Mouse (Mus musculus): ENCODE measurements around the gene Rundc3b. TPM values are rescaled to one million over a fixed set of nuclear protein-coding genes. Genes with fewer than 3 reads are reported as not detected.

Gene Rundc3b
- polyA plus RNA-seq, 1 experiment from 2014 or later = 1.4 TPM

GRCm38 (mm10) chr5:8648774-8649173 is 26.0 kb upstream of the Rundc3b start:
- H3K4me2 ChIP-seq (ENCODE audit: low read length) = no peak overlapping the region
- no peaks in the 10 kb centered on the region for H3K9me3 ChIP-seq (ENCODE audit: control insufficient read depth, low read length)
- H3K27ac ChIP-seq (replicated peaks in 1 of 2; ENCODE audit: control insufficient read depth in 1 of 2, insufficient read depth in 1 of 2, low read depth in 2 of 2, low read length in 2 of 2) = no peak overlapping the region
- ATAC-seq (ENCODE audit: insufficient number of reproducible peaks, insufficient read depth, low FRiP score, low read depth) = no peak
- H3K4me1 ChIP-seq (ENCODE audit: control insufficient read depth in 2 of 2, insufficient read depth in 2 of 2, low read length in 2 of 2) = no peaks in the 10 kb centered on the region
- no peak overlapping the region for H3K4me3 ChIP-seq (ENCODE audit: control insufficient read depth in 1 of 2, insufficient read depth in 1 of 2, low read depth in 1 of 2, low read length in 2 of 2)
- H3K9ac ChIP-seq (ENCODE audit: low read length) = no peak overlapping the region
- no peaks in the 10 kb centered on the region for H3K36me3 ChIP-seq (ENCODE audit: control insufficient read depth, insufficient read depth, low read length)
- H3K27me3 ChIP-seq (ENCODE audit: control insufficient read depth, insufficient read depth, low read length) = no peaks in the 10 kb centered on the region

GRCm38 (mm10) chr5:8648300-8648699 is 25.5 kb upstream of the Rundc3b start:
- Histone ChIP-seq H3K27me3 (ENCODE audit: control insufficient read depth, insufficient read depth, low read length) (no peaks in the 10 kb centered on the region), H3K4me3 (ENCODE audit: control insufficient read depth in 1 of 2, insufficient read depth in 1 of 2, low read depth in 1 of 2, low read length in 2 of 2) (no peak overlapping the region), H3K4me1 (ENCODE audit: control insufficient read depth in 2 of 2, insufficient read depth in 2 of 2, low read length in 2 of 2) (no peaks in the 10 kb centered on the region), H3K36me3 (ENCODE audit: control insufficient read depth, insufficient read depth, low read length) (no peaks in the 10 kb centered on the region), H3K9me3 (ENCODE audit: control insufficient read depth, low read length) (no peaks in the 10 kb centered on the region), H3K27ac (replicated peaks in 1 of 2; ENCODE audit: control insufficient read depth in 1 of 2, insufficient read depth in 1 of 2, low read depth in 2 of 2, low read length in 2 of 2) (no peak overlapping the region), H3K4me2 (ENCODE audit: low read length) (no peak overlapping the region), H3K9ac (ENCODE audit: low read length) (no peak overlapping the region)
- WGBS = 72% methylated on average over 4 of the region's 4 CpGs
- ATAC-seq (ENCODE audit: insufficient number of reproducible peaks, insufficient read depth, low FRiP score, low read depth) = no peak

GRCm38 (mm10) chr5:8634489-8634975 is 11.8 kb upstream of the Rundc3b start:
- Histone ChIP-seq H3K4me3 (ENCODE audit: control insufficient read depth in 1 of 2, insufficient read depth in 1 of 2, low read depth in 1 of 2, low read length in 2 of 2) (no peak overlapping the region), H3K9me3 (ENCODE audit: control insufficient read depth, low read length) (no peaks in the 10 kb centered on the region), H3K4me1 (ENCODE audit: control insufficient read depth in 2 of 2, insufficient read depth in 2 of 2, low read length in 2 of 2) (no peaks in the 10 kb centered on the region), H3K27ac (replicated peaks in 1 of 2; ENCODE audit: control insufficient read depth in 1 of 2, insufficient read depth in 1 of 2, low read depth in 2 of 2, low read length in 2 of 2) (no peak overlapping the region), H3K27me3 (ENCODE audit: control insufficient read depth, insufficient read depth, low read length) (no peaks in the 10 kb centered on the region), H3K9ac (ENCODE audit: low read length) (no peak overlapping the region), H3K36me3 (ENCODE audit: control insufficient read depth, insufficient read depth, low read length) (no peaks in the 10 kb centered on the region), H3K4me2 (ENCODE audit: low read length) (no peak overlapping the region)
- ATAC-seq (ENCODE audit: insufficient number of reproducible peaks, insufficient read depth, low FRiP score, low read depth) = no peak

- Histone ChIP-seq H3K4me1 (ENCODE audit: control insufficient read depth in 2 of 2, insufficient read depth in 2 of 2, low read length in 2 of 2) (no peaks in the 10 kb centered on the region), H3K4me3 (ENCODE audit: control insufficient read depth in 1 of 2, insufficient read depth in 1 of 2, low read depth in 1 of 2, low read length in 2 of 2) (no peak overlapping the region), H3K27me3 (ENCODE audit: control insufficient read depth, insufficient read depth, low read length) (no peaks in the 10 kb centered on the region), H3K36me3 (ENCODE audit: control insufficient read depth, insufficient read depth, low read length) (no peaks in the 10 kb centered on the region), H3K27ac (replicated peaks in 1 of 2; ENCODE audit: control insufficient read depth in 1 of 2, insufficient read depth in 1 of 2, low read depth in 2 of 2, low read length in 2 of 2) (no peak overlapping the region), H3K4me2 (ENCODE audit: low read length) (no peak overlapping the region), H3K9ac (ENCODE audit: low read length) (no peak overlapping the region), H3K9me3 (ENCODE audit: control insufficient read depth, low read length) (no peaks in the 10 kb centered on the region)
- no peak for ATAC-seq (ENCODE audit: insufficient number of reproducible peaks, insufficient read depth, low FRiP score, low read depth)
- 76% methylated on average over 3 of the region's 3 CpGs for WGBS
Measured at GRCm38 (mm10) chr5:8632901-8633300, 10.1 kb upstream of the Rundc3b start.

GRCm38 (mm10) chr5:8622071-8622595 is 619 bp downstream of the Rundc3b start:
- ATAC-seq (ENCODE audit: insufficient number of reproducible peaks, insufficient read depth, low FRiP score, low read depth) = no peak
- Histone ChIP-seq H3K36me3 (ENCODE audit: control insufficient read depth, insufficient read depth, low read length) (no peaks in the 10 kb centered on the region), H3K4me1 (ENCODE audit: control insufficient read depth in 2 of 2, insufficient read depth in 2 of 2, low read length in 2 of 2) (no peaks in the 10 kb centered on the region), H3K4me3 (ENCODE audit: control insufficient read depth in 1 of 2, insufficient read depth in 1 of 2, low read depth in 1 of 2, low read length in 2 of 2) (peak overlapping the region; percentile 88), H3K9me3 (ENCODE audit: control insufficient read depth, low read length) (no peaks in the 10 kb centered on the region), H3K27ac (replicated peaks in 1 of 2; ENCODE audit: control insufficient read depth in 1 of 2, insufficient read depth in 1 of 2, low read depth in 2 of 2, low read length in 2 of 2) (no peak overlapping the region), H3K27me3 (ENCODE audit: control insufficient read depth, insufficient read depth, low read length) (no peaks in the 10 kb centered on the region), H3K9ac (ENCODE audit: low read length) (peak overlapping the region; percentile 67), H3K4me2 (ENCODE audit: low read length) (peak overlapping the region; percentile 92)
- 0% methylated on average over 36 of the region's 49 CpGs for WGBS

- Histone ChIP-seq H3K4me2 (ENCODE audit: low read length) (no peak overlapping the region), H3K4me1 (ENCODE audit: control insufficient read depth in 2 of 2, insufficient read depth in 2 of 2, low read length in 2 of 2) (no peaks in the 10 kb centered on the region), H3K27me3 (ENCODE audit: control insufficient read depth, insufficient read depth, low read length) (no peaks in the 10 kb centered on the region), H3K9ac (ENCODE audit: low read length) (no peak overlapping the region), H3K36me3 (ENCODE audit: control insufficient read depth, insufficient read depth, low read length) (no peaks in the 10 kb centered on the region), H3K4me3 (ENCODE audit: control insufficient read depth in 1 of 2, insufficient read depth in 1 of 2, low read depth in 1 of 2, low read length in 2 of 2) (no peak overlapping the region), H3K27ac (replicated peaks in 1 of 2; ENCODE audit: control insufficient read depth in 1 of 2, insufficient read depth in 1 of 2, low read depth in 2 of 2, low read length in 2 of 2) (peak overlapping the region; percentile 25 to 44; a peak in 2 of 4 replicates), H3K9me3 (ENCODE audit: control insufficient read depth, low read length) (no peaks in the 10 kb centered on the region)
- whole genome bisulfite sequencing = 50% methylated on average over 3 of the region's 3 CpGs
- no peak for ATAC-seq (ENCODE audit: insufficient number of reproducible peaks, insufficient read depth, low FRiP score, low read depth)
Measured at GRCm38 (mm10) chr5:8571118-8571517, 51.6 kb downstream of the Rundc3b start.

GRCm38 (mm10) chr5:8566867-8567266 is 55.9 kb downstream of the Rundc3b start:
- no peak overlapping the region for H3K27ac ChIP-seq (replicated peaks in 1 of 2; ENCODE audit: control insufficient read depth in 1 of 2, insufficient read depth in 1 of 2, low read depth in 2 of 2, low read length in 2 of 2)
- 47% methylated on average over 3 of the region's 3 CpGs for WGBS
- H3K36me3 ChIP-seq (ENCODE audit: control insufficient read depth, insufficient read depth, low read length) = no peaks in the 10 kb centered on the region
- no peak overlapping the region for H3K9ac ChIP-seq (ENCODE audit: low read length)
- H3K4me1 ChIP-seq (ENCODE audit: control insufficient read depth in 2 of 2, insufficient read depth in 2 of 2, low read length in 2 of 2) = no peaks in the 10 kb centered on the region
- H3K4me3 ChIP-seq (ENCODE audit: control insufficient read depth in 1 of 2, insufficient read depth in 1 of 2, low read depth in 1 of 2, low read length in 2 of 2) = no peak overlapping the region
- no peak overlapping the region for H3K4me2 ChIP-seq (ENCODE audit: low read length)
- no peak for ATAC-seq (ENCODE audit: insufficient number of reproducible peaks, insufficient read depth, low FRiP score, low read depth)
- no peaks in the 10 kb centered on the region for H3K9me3 ChIP-seq (ENCODE audit: control insufficient read depth, low read length)
- H3K27me3 ChIP-seq (ENCODE audit: control insufficient read depth, insufficient read depth, low read length) = no peaks in the 10 kb centered on the region

GRCm38 (mm10) chr5:8544512-8544911 is 78.2 kb downstream of the Rundc3b start:
- Histone ChIP-seq H3K4me1 (ENCODE audit: control insufficient read depth in 2 of 2, insufficient read depth in 2 of 2, low read length in 2 of 2) (no peaks in the 10 kb centered on the region), H3K4me3 (ENCODE audit: control insufficient read depth in 1 of 2, insufficient read depth in 1 of 2, low read depth in 1 of 2, low read length in 2 of 2) (no peak overlapping the region), H3K9ac (ENCODE audit: low read length) (no peak overlapping the region), H3K9me3 (ENCODE audit: control insufficient read depth, low read length) (no peaks in the 10 kb centered on the region), H3K27me3 (ENCODE audit: control insufficient read depth, insufficient read depth, low read length) (no peaks in the 10 kb centered on the region), H3K36me3 (ENCODE audit: control insufficient read depth, insufficient read depth, low read length) (no peaks in the 10 kb centered on the region), H3K27ac (replicated peaks in 1 of 2; ENCODE audit: control insufficient read depth in 1 of 2, insufficient read depth in 1 of 2, low read depth in 2 of 2, low read length in 2 of 2) (no peak overlapping the region), H3K4me2 (ENCODE audit: low read length) (no peak overlapping the region)
- no peak for ATAC-seq (ENCODE audit: insufficient number of reproducible peaks, insufficient read depth, low FRiP score, low read depth)
- 55% methylated on average over 2 of the region's 5 CpGs for WGBS
